30 mouse cellular contexts compared by ENCODE assay signal in the genomic region with DNA sequence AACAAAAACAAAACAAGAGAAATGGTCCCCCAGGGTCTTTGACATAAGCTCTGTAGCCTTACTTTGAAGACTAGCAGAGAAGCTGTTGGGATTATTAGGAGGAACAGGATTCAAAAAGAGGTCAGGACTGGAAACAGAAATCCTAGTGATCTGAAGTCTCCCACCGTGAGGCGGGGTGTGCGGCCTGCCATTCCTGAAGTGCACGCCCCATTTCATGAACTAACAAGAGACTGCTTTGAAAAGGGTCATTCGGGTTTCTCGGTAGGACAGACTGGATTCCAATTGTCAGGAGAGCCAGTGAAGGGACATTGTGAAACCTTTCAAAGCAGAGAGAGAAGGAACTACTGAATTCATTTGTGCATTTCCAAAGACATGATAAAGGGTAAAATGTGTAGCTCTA.
A peak's percentile ranks its signal among the peaks of the same experiment; 100 is the strongest.
DNase-seq lines count a peak whose midpoint lies in the region; ATAC-seq lines count a peak whose summit lies in the region.
"Had no signal": no experiment of that assay in that cellular context is flagged by ENCODE, and none has a peak within 500 bp of the region (broad histone marks: within the 10 kb centered on the region; RNA-seq: fewer than 3 reads in every experiment).

No protein-coding gene starts in this region.

- no peak overlapping the region for H3K27ac ChIP-seq in forebrain, embryonic 14.5 days (ENCODE audit: low read depth, low read length)
- no peak overlapping the region for H3K27ac ChIP-seq in forebrain, embryonic 12.5 days
- H3K27ac ChIP-seq in midbrain, embryonic 11.5 days (ENCODE audit: low read depth, low read length): no peak overlapping the region
- no peak overlapping the region for H3K27ac ChIP-seq in midbrain, embryonic 14.5 days (replicated peaks; ENCODE audit: low read depth, low read length)
- H3K27ac ChIP-seq: forebrain, embryonic 15.5 days; gastrocnemius, adult 2 months; heart, adult 2 months; hindbrain, postnatal 0 days; intestine, embryonic 15.5 days; liver, embryonic 14.5 days; macrophage; neural tube, embryonic 15.5 days had no signal

- H3K9me3 ChIP-seq in forebrain, embryonic 14.5 days (replicated peaks; ENCODE audit: control insufficient read depth, low read length): no peaks in the 10 kb centered on the region
- no peaks in the 10 kb centered on the region for H3K9me3 ChIP-seq in forebrain, embryonic 12.5 days
- H3K9me3 ChIP-seq in midbrain, embryonic 11.5 days (ENCODE audit: control insufficient read depth, low read length): no peaks in the 10 kb centered on the region
- no peaks in the 10 kb centered on the region for H3K9me3 ChIP-seq in midbrain, embryonic 14.5 days (ENCODE audit: control insufficient read depth, low read length)
- H3K9me3 ChIP-seq: forebrain, embryonic 15.5 days; heart, embryonic 12.5 days; intestine, embryonic 15.5 days; neural tube, embryonic 15.5 days had no signal

- H3K36me3 ChIP-seq in forebrain, embryonic 14.5 days (ENCODE audit: control insufficient read depth, insufficient read depth, low read length): no peaks in the 10 kb centered on the region
- no peaks in the 10 kb centered on the region for H3K36me3 ChIP-seq in forebrain, embryonic 12.5 days (replicated peaks)
- no peaks in the 10 kb centered on the region for H3K36me3 ChIP-seq in midbrain, embryonic 11.5 days (ENCODE audit: control insufficient read depth, insufficient read depth, low read length)
- H3K36me3 ChIP-seq in midbrain, embryonic 14.5 days (ENCODE audit: control insufficient read depth, insufficient read depth, low read length): no peaks in the 10 kb centered on the region
- H3K36me3 ChIP-seq: forebrain, embryonic 15.5 days; G1E; heart, embryonic 12.5 days; intestine, embryonic 15.5 days; neural tube, embryonic 15.5 days had no signal

- no peak overlapping the region for H3K4me2 ChIP-seq in forebrain, embryonic 14.5 days (ENCODE audit: low read length)
- H3K4me2 ChIP-seq in forebrain, embryonic 12.5 days: no peak overlapping the region
- no peak overlapping the region for H3K4me2 ChIP-seq in midbrain, embryonic 11.5 days
- H3K4me2 ChIP-seq in midbrain, embryonic 14.5 days (ENCODE audit: low read length): no peak overlapping the region
- H3K4me2 ChIP-seq: forebrain, embryonic 15.5 days; heart, embryonic 12.5 days; intestine, embryonic 15.5 days; neural tube, embryonic 15.5 days had no signal

- DNase-seq in forebrain, embryonic 14.5 days (ENCODE audit: low spot score): peak; percentile 51
- DNase-seq in midbrain, embryonic 11.5 days (ENCODE audit: low spot score, missing footprints): peak; percentile 87
- no peak for DNase-seq in midbrain, embryonic 14.5 days
- DNase-seq in embryo, embryonic 11 days: peak; percentile 61
- DNase-seq in retina, postnatal 1 day: peak; percentile 30
- no peak for DNase-seq in cerebellum, adult 18-20 months
- no peak for DNase-seq in adrenal gland, adult 2 months
- DNase-seq: adrenal gland, postnatal 25 days; cerebellum, adult 2 months; cerebellum, postnatal 14 days; gastrocnemius, adult 2 months; gastrocnemius, postnatal 36 days; heart, adult 2 months; heart, postnatal 4 days; kidney, adult 2 months; liver; lung, adult 2 months; lung, postnatal 10 days; thymus, postnatal 14 days had no signal

- no peak for ATAC-seq in forebrain, embryonic 14.5 days
- ATAC-seq in forebrain, embryonic 12.5 days (ENCODE audit: low FRiP score): no peak
- no peak for ATAC-seq in midbrain, embryonic 11.5 days (ENCODE audit: low FRiP score)
- ATAC-seq in midbrain, embryonic 14.5 days (ENCODE audit: low FRiP score, low TSS enrichment): no peak
- ATAC-seq: forebrain, embryonic 15.5 days; hindbrain, postnatal 0 days; intestine, embryonic 15.5 days; Patski had no signal

- H3K4me3 ChIP-seq in forebrain, embryonic 14.5 days (ENCODE audit: low read depth, low read length): no peak overlapping the region
- no peak overlapping the region for H3K4me3 ChIP-seq in forebrain, embryonic 12.5 days (replicated peaks)
- no peak overlapping the region for H3K4me3 ChIP-seq in midbrain, embryonic 11.5 days (ENCODE audit: low read depth, low read length)
- H3K4me3 ChIP-seq in midbrain, embryonic 14.5 days (replicated peaks; ENCODE audit: low read depth, low read length): no peak overlapping the region
- H3K4me3 ChIP-seq: erythroblast, embryonic 14.5 days; forebrain, embryonic 15.5 days; gastrocnemius, adult 2 months; heart, adult 2 months; heart, embryonic 12.5 days; intestine, embryonic 15.5 days; neural tube, embryonic 15.5 days had no signal

- 7% methylated on average over 6 of the region's 6 CpGs for WGBS in forebrain, embryonic 14.5 days
- 3% methylated on average over 6 of the region's 6 CpGs for WGBS in forebrain, embryonic 12.5 days
- 6% methylated on average over 6 of the region's 6 CpGs for WGBS in midbrain, embryonic 11.5 days
- WGBS in midbrain, embryonic 14.5 days: 4% methylated on average over 6 of the region's 6 CpGs

- no peak overlapping the region for H3K9ac ChIP-seq in forebrain, embryonic 14.5 days (ENCODE audit: low read length)
- H3K9ac ChIP-seq in forebrain, embryonic 12.5 days: no peak overlapping the region
- H3K9ac ChIP-seq in midbrain, embryonic 11.5 days (ENCODE audit: low read length): no peak overlapping the region
- H3K9ac ChIP-seq in midbrain, embryonic 14.5 days (replicated peaks; ENCODE audit: low read length): no peak overlapping the region
- H3K9ac ChIP-seq: forebrain, embryonic 15.5 days; heart, embryonic 12.5 days; intestine, embryonic 15.5 days; liver, embryonic 14.5 days; neural tube, embryonic 15.5 days had no signal

- no peaks in the 10 kb centered on the region for H3K4me1 ChIP-seq in forebrain, embryonic 14.5 days (ENCODE audit: control insufficient read depth, insufficient read depth, low read length)
- H3K4me1 ChIP-seq in forebrain, embryonic 12.5 days: peaks cover 6% of the 10 kb centered on the region; the same call in 1 of the 2 replicates
- H3K4me1 ChIP-seq in midbrain, embryonic 11.5 days (ENCODE audit: control insufficient read depth, insufficient read depth, low read length): no peaks in the 10 kb centered on the region
- no peaks in the 10 kb centered on the region for H3K4me1 ChIP-seq in midbrain, embryonic 14.5 days (ENCODE audit: control insufficient read depth, insufficient read depth, low read length)
- H3K4me1 ChIP-seq: forebrain, embryonic 15.5 days; heart, embryonic 12.5 days; intestine, embryonic 15.5 days; neural tube, embryonic 15.5 days had no signal

- 0 out of 2 replicates have a peak, but pooled peaks cover 3% of the 10 kb centered on the region for H3K27me3 ChIP-seq in forebrain, embryonic 14.5 days (replicated peaks; ENCODE audit: control insufficient read depth, insufficient read depth, low read length)
- 0 out of 2 replicates have a peak, but pooled peaks cover 9% of the 10 kb centered on the region for H3K27me3 ChIP-seq in forebrain, embryonic 12.5 days
- no peaks in the 10 kb centered on the region for H3K27me3 ChIP-seq in midbrain, embryonic 11.5 days (ENCODE audit: control insufficient read depth, insufficient read depth, low read length)
- no peaks in the 10 kb centered on the region for H3K27me3 ChIP-seq in midbrain, embryonic 14.5 days (ENCODE audit: control insufficient read depth, insufficient read depth, low read length)
- H3K27me3 ChIP-seq: forebrain, embryonic 15.5 days; heart, embryonic 12.5 days; intestine, embryonic 15.5 days; neural tube, embryonic 15.5 days; Patski had no signal

Comparison
In these comparisons a context has a peak if more than half of its experiments do, and no peak if none do; other contexts are left out.
1. DNase-seq: peak in forebrain, embryonic 14.5 days (single experiment), midbrain, embryonic 11.5 days (single experiment), embryo, embryonic 11 days (single experiment) and retina, postnatal 1 day (single experiment); none in midbrain, embryonic 14.5 days (single experiment), cerebellum, adult 18-20 months (0 of 2) and adrenal gland, adult 2 months (single experiment).